Mouse (Mus musculus) liver, embryonic 11.5 days (tissue): ENCODE results near the gene Lexm. TPM values are rescaled to one million over a fixed set of nuclear protein-coding genes. Genes with fewer than 3 reads are reported as not detected.

Experiments used
- ATAC-seq: fragments of 200-750 bp; cut with Nextera tagmentation; replicated peaks from 2 replicates; pipeline ENCODE4 v1.8.0; 2017; ENCODE audit warnings: moderate number of reproducible peaks, mild to moderate bottlenecking, moderate TSS enrichment, moderate library complexity; ENCODE audit not compliant: low FRiP score
- DNase-seq: peaks from one replicate; pipeline ENCODE4 v3.0.0-alpha.2; 2017; ENCODE audit warnings: low spot score
- H3K27ac ChIP-seq: fragments of 300-500 bp; sonication (generic); 2 replicates; pipeline ENCODE4 v1.5.1; 2014; ENCODE audit warnings: mild to moderate bottlenecking, low read depth, low read length, control low read depth
- H3K27me3 ChIP-seq: fragments of 300-500 bp; sonication (generic); replicated peaks from 2 replicates; pipeline ENCODE4 v1.6.1; 2014; ENCODE audit warnings: low read length, mixed read lengths; ENCODE audit not compliant: control insufficient read depth, insufficient read depth
- H3K36me3 ChIP-seq: fragments of 300-500 bp; sonication (generic); 2 replicates; pipeline ENCODE4 v1.6.1; 2014; ENCODE audit warnings: mild to moderate bottlenecking, low read length, moderate library complexity, mixed read lengths; ENCODE audit not compliant: control insufficient read depth, insufficient read depth
- H3K4me1 ChIP-seq: fragments of 300-500 bp; sonication (generic); replicated peaks from 2 replicates; pipeline ENCODE4 v1.6.1; 2014; ENCODE audit warnings: low read length, mixed read lengths; ENCODE audit not compliant: control insufficient read depth, insufficient read depth
- H3K4me2 ChIP-seq: fragments of 300-500 bp; sonication (generic); 2 replicates; pipeline ENCODE4 v1.6.1; 2014; ENCODE audit warnings: mild to moderate bottlenecking, control low read depth, moderate library complexity
- H3K4me3 ChIP-seq: fragments of 300-500 bp; sonication (generic); 2 replicates; pipeline ENCODE4 v1.5.1; 2014; ENCODE audit warnings: low read depth, low read length, control low read depth
- H3K9ac ChIP-seq: fragments of 300-500 bp; sonication (generic); 2 replicates; pipeline ENCODE4 v1.6.1; 2014; ENCODE audit warnings: low read depth, low read length, control low read depth
- H3K9me3 ChIP-seq: fragments of 300-500 bp; sonication (generic); 2 replicates; pipeline ENCODE4 v1.6.1; 2016; ENCODE audit warnings: low read length, inconsistent platforms, mixed read lengths; ENCODE audit not compliant: control insufficient read depth
- WGBS: fragments of 180-500 bp; shearing (Covaris S2); extraction: QIAGEN DNeasy Blood & Tissue Kit; methylation state at CpG from one replicate; pipeline ENCODE4 v1.1.7; 2014; 5-methylcytosine and 5-hydroxymethylcytosine counted together
- polyA plus RNA-seq: library from polyadenylated mRNA; unstranded; fragments of >200 nt; fragmentation: Nextera tagmentation; extraction: Ambion mirVana; gene quantifications from 2 replicates; pipeline ENCODE4 v1.2.1, GENCODE M21; 2014

Gene Lexm
- polyA plus RNA-seq, 1 experiment from 2014 or later, result 0.52 TPM

GRCm38 (mm10) chr4:106618898-106619297, 1.9 kb upstream of the Lexm start:
- no peak overlapping the region for H3K4me3 ChIP-seq
- DNase-seq, result no peak
- WGBS, result 88% methylated on average over 4 of the region's 4 CpGs
- H3K9me3 ChIP-seq, result no peaks in the 10 kb centered on the region
- H3K9ac ChIP-seq, result no peak overlapping the region
- H3K27me3 ChIP-seq, result peaks cover 35% of the 10 kb centered on the region
- no peaks in the 10 kb centered on the region for H3K36me3 ChIP-seq
- H3K4me1 ChIP-seq, result peaks cover 7% of the 10 kb centered on the region
- H3K27ac ChIP-seq, result no peak overlapping the region
- ATAC-seq, result no peak
- no peak overlapping the region for H3K4me2 ChIP-seq

- ATAC-seq (no peak; the same call in 1 of the 2 replicates), DNase-seq (no peak)
- Histone ChIP-seq H3K36me3 (no peaks in the 10 kb centered on the region), H3K27me3 (peaks cover 11% of the 10 kb centered on the region), H3K4me1 (peaks cover 7% of the 10 kb centered on the region), H3K4me2 (peak overlapping the region; percentile 31; the same call in 1 of the 2 replicates), H3K4me3 (no peak overlapping the region), H3K9ac (no peak overlapping the region), H3K27ac (no peak overlapping the region), H3K9me3 (no peaks in the 10 kb centered on the region)
- WGBS, result 62% methylated on average over 12 of the region's 12 CpGs
Observed at GRCm38 (mm10) chr4:106615637-106616036, 1.4 kb downstream of the Lexm start.

- peaks cover 7% of the 10 kb centered on the region for H3K4me1 ChIP-seq
- DNase-seq (no peak), ATAC-seq (no peak)
- H3K4me2 ChIP-seq, result no peak overlapping the region
- 78% methylated on average over 9 of the region's 9 CpGs for WGBS
- H3K9ac ChIP-seq, result no peak overlapping the region
- no peaks in the 10 kb centered on the region for H3K9me3 ChIP-seq
- H3K27me3 ChIP-seq, result peaks cover 11% of the 10 kb centered on the region
- H3K36me3 ChIP-seq, result no peaks in the 10 kb centered on the region
- H3K27ac ChIP-seq, result no peak overlapping the region
- H3K4me3 ChIP-seq, result no peak overlapping the region
Observed at GRCm38 (mm10) chr4:106614881-106615280, 2.2 kb downstream of the Lexm start.

- H3K27ac ChIP-seq, result peak overlapping the region; percentile 79
Observed at GRCm38 (mm10) chr4:106614180-106614797, 2.8 kb downstream of the Lexm start.

GRCm38 (mm10) chr4:106613560-106613959, 3.5 kb downstream of the Lexm start:
- ATAC-seq, result peak; percentile 50; the same call in 1 of the 2 replicates
- 44% methylated on average over 3 of the region's 3 CpGs for WGBS
- Histone ChIP-seq H3K9me3 (no peaks in the 10 kb centered on the region), H3K9ac (peak overlapping the region; percentile 44; the same call in 1 of the 2 replicates), H3K4me1 (peaks cover 7% of the 10 kb centered on the region), H3K4me3 (no peak overlapping the region), H3K36me3 (no peaks in the 10 kb centered on the region), H3K27ac (peak overlapping the region; percentile 79), H3K4me2 (peak overlapping the region; percentile 37), H3K27me3 (peaks cover 8% of the 10 kb centered on the region)
- DNase-seq, result no peak

More at GRCm38 (mm10) chr4:106614180-106614797, 2.8 kb downstream of the Lexm start:
- ATAC-seq (peak; percentile 60), DNase-seq (peak; percentile 67)
- Histone ChIP-seq H3K9ac (peak overlapping the region; percentile 44; the same call in 1 of the 2 replicates), H3K4me1 (peaks cover 7% of the 10 kb centered on the region), H3K27me3 (peaks cover 8% of the 10 kb centered on the region), H3K4me3 (no peak overlapping the region), H3K4me2 (peak overlapping the region; percentile 37), H3K9me3 (no peaks in the 10 kb centered on the region), H3K36me3 (no peaks in the 10 kb centered on the region)
- WGBS, result 44% methylated on average over 7 of the region's 7 CpGs

- Histone ChIP-seq H3K9ac (no peak overlapping the region), H3K36me3 (no peaks in the 10 kb centered on the region), H3K4me3 (no peak overlapping the region), H3K4me2 (peak overlapping the region; percentile 14; the same call in 1 of the 2 replicates), H3K27ac (no peak overlapping the region), H3K9me3 (no peaks in the 10 kb centered on the region), H3K4me1 (peaks cover 7% of the 10 kb centered on the region), H3K27me3 (peaks cover 8% of the 10 kb centered on the region)
- ATAC-seq (no peak), DNase-seq (no peak)
- WGBS, result 78% methylated on average over 8 of the region's 8 CpGs
Observed at GRCm38 (mm10) chr4:106613105-106613504, 3.9 kb downstream of the Lexm start.

GRCm38 (mm10) chr4:106607905-106608304, 9.1 kb downstream of the Lexm start:
- Histone ChIP-seq H3K27ac (no peak overlapping the region), H3K9ac (no peak overlapping the region), H3K4me1 (no peaks in the 10 kb centered on the region; the same call in 1 of the 2 replicates), H3K4me3 (no peak overlapping the region), H3K27me3 (no peaks in the 10 kb centered on the region), H3K4me2 (no peak overlapping the region), H3K36me3 (no peaks in the 10 kb centered on the region), H3K9me3 (no peaks in the 10 kb centered on the region)
- ATAC-seq (no peak), DNase-seq (no peak)
- 73% methylated on average over 1 of the region's 1 CpGs for WGBS

- Histone ChIP-seq H3K27me3 (no peaks in the 10 kb centered on the region), H3K4me2 (peak overlapping the region; percentile 33), H3K9me3 (no peaks in the 10 kb centered on the region), H3K36me3 (no peaks in the 10 kb centered on the region), H3K27ac (no peak overlapping the region), H3K4me1 (no peaks in the 10 kb centered on the region; the same call in 1 of the 2 replicates), H3K9ac (no peak overlapping the region), H3K4me3 (no peak overlapping the region)
- DNase-seq (no peak), ATAC-seq (peak; percentile 90)
- 40% methylated on average over 18 of the region's 18 CpGs for WGBS
Observed at GRCm38 (mm10) chr4:106606639-106607554, 10.1 kb downstream of the Lexm start.
